Mouse (Mus musculus): ENCODE measurements around the gene Plekha5. TPM values are rescaled to one million over a fixed set of nuclear protein-coding genes. Genes with fewer than 3 reads are reported as not detected.
A peak's percentile ranks its signal among the peaks of the same experiment; 100 is the strongest.

Plekha5 gene
- polyA plus RNA-seq, 1 experiment from 2014 or later: 30.1 TPM

DNA sequence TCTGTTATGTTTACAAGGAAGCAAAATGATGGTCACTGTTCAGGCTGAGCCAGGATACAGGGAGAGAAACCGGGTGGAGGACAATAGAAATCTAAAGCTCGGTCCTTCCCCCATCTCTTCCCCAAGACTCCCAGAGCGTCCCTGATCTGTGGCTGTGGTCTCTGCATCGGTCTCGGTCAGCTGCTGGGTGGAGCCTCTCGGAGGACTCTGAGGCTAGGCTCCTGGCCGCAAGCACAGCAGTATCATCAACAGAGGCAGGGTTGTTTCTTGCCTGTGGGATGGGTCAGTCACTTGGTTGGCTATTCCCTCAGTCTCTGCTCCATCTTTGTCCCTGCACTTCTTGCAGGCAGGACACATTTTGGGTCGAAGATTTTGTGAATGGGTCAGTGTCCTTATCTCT is 88.6 kb downstream of the Plekha5 start:
- WGBS: 55% methylated on average over 8 of the region's 8 CpGs
- ATAC-seq: no peak

DNA sequence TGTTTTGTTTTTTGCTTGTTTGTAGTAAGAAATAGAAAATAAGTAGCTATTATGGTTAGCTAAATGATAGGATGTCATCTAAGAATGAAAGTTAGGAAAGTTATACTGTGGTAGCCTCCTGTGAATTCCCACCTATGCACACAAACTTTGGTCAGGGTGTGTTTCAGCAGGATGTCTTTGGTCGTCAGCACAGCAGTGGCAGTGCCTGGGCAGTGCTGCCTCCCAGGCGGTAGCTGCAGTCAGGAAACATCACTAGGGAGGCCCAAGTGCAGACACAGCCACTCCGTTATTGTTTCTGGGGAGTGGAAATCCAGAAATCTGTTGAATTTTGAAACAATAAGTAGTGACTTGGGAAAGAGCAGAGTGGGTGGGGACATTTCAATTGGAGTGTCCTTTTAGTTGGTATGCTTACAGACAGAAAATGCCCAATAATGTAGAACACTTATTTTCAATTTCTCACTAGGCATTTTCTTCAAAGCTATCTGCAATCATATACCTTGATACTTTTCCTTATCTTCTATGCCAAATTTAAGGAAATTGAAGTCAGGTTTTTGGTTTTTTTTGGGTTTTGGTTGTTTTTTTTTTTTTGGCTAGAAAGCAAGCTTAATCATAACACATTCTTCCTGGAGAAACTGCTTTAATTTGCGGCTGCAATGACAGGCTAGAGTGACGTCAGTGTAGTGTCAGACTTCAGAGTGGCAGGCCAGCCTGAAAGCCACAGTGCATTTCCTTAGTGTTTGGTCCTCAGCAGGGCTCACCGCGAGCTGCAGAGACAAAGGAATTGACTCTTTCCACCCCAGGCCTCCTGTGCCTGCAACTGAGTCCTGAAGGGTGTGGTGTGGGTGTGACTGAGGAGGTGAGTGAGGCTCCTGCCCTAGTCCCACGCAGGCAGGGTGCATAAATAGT is 90.6 kb downstream of the Plekha5 start:
- no peak overlapping the region for H3K4me3 ChIP-seq (ENCODE audit: low read length)
- H3K9me3 ChIP-seq (ENCODE audit: control insufficient read depth, low read length): no peaks in the 10 kb centered on the region
- peak; percentile 65 for ATAC-seq
- 13% methylated on average over 8 of the region's 8 CpGs for WGBS
- no peak overlapping the region for H3K9ac ChIP-seq (ENCODE audit: low read depth, low read length)
- peaks cover 21% of the 10 kb centered on the region for H3K4me1 ChIP-seq (ENCODE audit: control insufficient read depth, insufficient read depth, low read length)
- H3K4me2 ChIP-seq (ENCODE audit: low read depth, low read length): no peak overlapping the region
- no peak overlapping the region for H3K27ac ChIP-seq (ENCODE audit: low read length)
- H3K36me3 ChIP-seq (ENCODE audit: control insufficient read depth, insufficient read depth, low read length): no peaks in the 10 kb centered on the region
- H3K27me3 ChIP-seq (replicated peaks; ENCODE audit: control insufficient read depth, insufficient read depth, low read length): no peaks in the 10 kb centered on the region

More for the DNA sequence above, 88.6 kb downstream of the Plekha5 start:
- Histone ChIP-seq H3K4me1 (ENCODE audit: control insufficient read depth, insufficient read depth, low read length) (peaks cover 22% of the 10 kb centered on the region), H3K9ac (ENCODE audit: low read depth, low read length) (no peak overlapping the region), H3K27me3 (replicated peaks; ENCODE audit: control insufficient read depth, insufficient read depth, low read length) (no peaks in the 10 kb centered on the region), H3K4me3 (ENCODE audit: low read length) (no peak overlapping the region), H3K36me3 (ENCODE audit: control insufficient read depth, insufficient read depth, low read length) (no peaks in the 10 kb centered on the region), H3K27ac (ENCODE audit: low read length) (no peak overlapping the region), H3K9me3 (ENCODE audit: control insufficient read depth, low read length) (no peaks in the 10 kb centered on the region), H3K4me2 (ENCODE audit: low read depth, low read length) (no peak overlapping the region)

DNA sequence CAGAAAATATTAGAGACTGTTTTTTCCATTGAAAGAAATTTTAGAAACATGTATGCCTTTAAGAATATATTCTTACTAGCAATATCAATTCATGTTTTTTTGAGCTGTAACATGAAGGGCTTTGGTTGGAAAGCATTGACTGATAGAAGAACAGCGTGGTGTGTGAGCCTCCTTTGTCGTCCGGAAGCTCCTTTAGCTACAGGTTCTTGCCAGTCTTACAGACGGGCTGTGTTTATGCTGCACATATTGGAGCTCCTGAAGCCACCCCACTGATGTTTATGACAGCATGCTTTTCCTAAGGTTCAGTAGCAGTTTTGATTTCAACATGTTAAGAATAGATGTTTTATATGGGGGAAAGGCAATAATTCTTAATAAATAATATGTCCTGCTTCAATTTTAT is 91.7 kb downstream of the Plekha5 start:
- H3K36me3 ChIP-seq (ENCODE audit: control insufficient read depth, insufficient read depth, low read length): no peaks in the 10 kb centered on the region
- no peak overlapping the region for H3K4me2 ChIP-seq (ENCODE audit: low read depth, low read length)
- WGBS: 67% methylated on average over 4 of the region's 4 CpGs
- H3K9ac ChIP-seq (ENCODE audit: low read depth, low read length): no peak overlapping the region
- H3K27me3 ChIP-seq (replicated peaks; ENCODE audit: control insufficient read depth, insufficient read depth, low read length): no peaks in the 10 kb centered on the region
- peaks cover 25% of the 10 kb centered on the region for H3K4me1 ChIP-seq (ENCODE audit: control insufficient read depth, insufficient read depth, low read length)
- no peak overlapping the region for H3K4me3 ChIP-seq (ENCODE audit: low read length)
- H3K27ac ChIP-seq (ENCODE audit: low read length): no peak overlapping the region
- ATAC-seq: no peak
- no peaks in the 10 kb centered on the region for H3K9me3 ChIP-seq (ENCODE audit: control insufficient read depth, low read length)

- peaks cover 28% of the 10 kb centered on the region for H3K4me1 ChIP-seq (ENCODE audit: control insufficient read depth, insufficient read depth, low read length)
- H3K9ac ChIP-seq (ENCODE audit: low read depth, low read length): no peak overlapping the region
- 62% methylated on average over 3 of the region's 3 CpGs for WGBS
- H3K4me3 ChIP-seq (ENCODE audit: low read length): no peak overlapping the region
- no peak for ATAC-seq
- no peaks in the 10 kb centered on the region for H3K9me3 ChIP-seq (ENCODE audit: control insufficient read depth, low read length)
- H3K4me2 ChIP-seq (ENCODE audit: low read depth, low read length): no peak overlapping the region
- no peak overlapping the region for H3K27ac ChIP-seq (ENCODE audit: low read length)
- no peaks in the 10 kb centered on the region for H3K27me3 ChIP-seq (replicated peaks; ENCODE audit: control insufficient read depth, insufficient read depth, low read length)
- no peaks in the 10 kb centered on the region for H3K36me3 ChIP-seq (ENCODE audit: control insufficient read depth, insufficient read depth, low read length)
These were observed 92.3 kb downstream of the Plekha5 start for GRCm38 (mm10) chr6:140516202-140516601.

GRCm38 (mm10) chr6:140517188-140517587 is 93.3 kb downstream of the Plekha5 start:
- WGBS: 76% methylated on average over 1 of the region's 1 CpGs
- Histone ChIP-seq H3K27ac (ENCODE audit: low read length) (no peak overlapping the region), H3K4me2 (ENCODE audit: low read depth, low read length) (no peak overlapping the region), H3K27me3 (replicated peaks; ENCODE audit: control insufficient read depth, insufficient read depth, low read length) (no peaks in the 10 kb centered on the region), H3K9ac (ENCODE audit: low read depth, low read length) (no peak overlapping the region), H3K4me3 (ENCODE audit: low read length) (no peak overlapping the region), H3K36me3 (ENCODE audit: control insufficient read depth, insufficient read depth, low read length) (no peaks in the 10 kb centered on the region), H3K4me1 (ENCODE audit: control insufficient read depth, insufficient read depth, low read length) (peaks cover 31% of the 10 kb centered on the region), H3K9me3 (ENCODE audit: control insufficient read depth, low read length) (no peaks in the 10 kb centered on the region)
- no peak for ATAC-seq

DNA sequence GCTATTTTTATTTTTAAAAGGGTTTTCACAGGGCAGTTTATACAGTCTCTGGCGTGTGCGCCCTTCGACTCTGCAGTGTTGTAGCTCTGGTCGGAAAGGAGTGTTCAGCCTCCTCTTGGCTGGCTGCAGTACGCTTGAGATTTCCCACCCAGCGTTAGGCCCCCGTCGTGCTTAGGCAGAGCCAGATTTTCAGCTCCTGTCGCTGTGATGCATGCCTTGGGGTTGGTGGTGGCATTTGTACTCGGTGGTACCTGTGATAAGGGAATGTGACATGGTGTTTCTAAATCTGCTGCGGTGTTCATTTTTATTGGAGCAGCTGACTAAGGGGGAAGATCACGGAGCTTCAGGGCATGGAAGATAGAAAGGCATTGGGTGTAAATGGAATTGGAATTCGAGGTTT is 95.2 kb downstream of the Plekha5 start:
- no peak for ATAC-seq
- WGBS: 61% methylated on average over 13 of the region's 13 CpGs
- Histone ChIP-seq H3K4me3 (ENCODE audit: low read length) (no peak overlapping the region), H3K36me3 (ENCODE audit: control insufficient read depth, insufficient read depth, low read length) (no peaks in the 10 kb centered on the region), H3K4me2 (ENCODE audit: low read depth, low read length) (no peak overlapping the region), H3K27ac (ENCODE audit: low read length) (no peak overlapping the region), H3K9ac (ENCODE audit: low read depth, low read length) (no peak overlapping the region), H3K9me3 (ENCODE audit: control insufficient read depth, low read length) (no peaks in the 10 kb centered on the region), H3K27me3 (replicated peaks; ENCODE audit: control insufficient read depth, insufficient read depth, low read length) (no peaks in the 10 kb centered on the region), H3K4me1 (ENCODE audit: control insufficient read depth, insufficient read depth, low read length) (peaks cover 28% of the 10 kb centered on the region)

DNA sequence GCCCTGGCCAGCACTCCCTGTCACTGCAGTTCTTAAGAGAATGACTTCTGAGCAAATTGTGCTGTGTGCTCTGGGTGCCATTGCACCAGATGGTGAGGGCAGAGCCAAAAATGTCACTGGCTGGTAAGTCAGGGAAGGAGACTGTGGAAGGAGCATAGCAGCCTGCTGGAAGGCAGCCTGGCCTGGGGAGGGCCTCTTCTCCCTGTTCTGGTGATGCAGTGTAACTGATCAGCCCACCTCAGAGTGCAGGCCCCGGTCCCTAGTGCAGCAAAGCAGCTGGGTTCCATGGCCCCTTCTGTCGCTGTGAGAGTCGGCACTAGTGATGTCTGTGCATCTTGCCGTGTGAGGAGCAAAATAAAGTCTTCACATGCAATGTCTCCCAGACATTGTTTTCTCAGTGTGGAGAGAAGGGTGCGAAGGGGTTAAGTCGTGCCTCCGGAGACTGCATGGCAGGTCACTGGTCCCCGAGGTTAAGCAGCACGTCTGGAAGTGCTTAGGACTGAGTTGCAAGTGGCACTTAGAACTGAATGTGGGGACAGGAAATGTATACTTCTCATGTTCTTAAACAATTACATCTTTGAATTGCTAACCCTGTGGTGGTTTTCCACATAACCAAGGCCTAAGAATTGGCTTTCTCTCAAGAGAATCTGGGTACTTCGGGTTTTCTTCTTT is 95.8 kb downstream of the Plekha5 start:
- H3K4me2 ChIP-seq (ENCODE audit: low read depth, low read length): no peak overlapping the region
- 47% methylated on average over 10 of the region's 10 CpGs for WGBS
- H3K4me1 ChIP-seq (ENCODE audit: control insufficient read depth, insufficient read depth, low read length): peaks cover 24% of the 10 kb centered on the region
- no peak overlapping the region for H3K4me3 ChIP-seq (ENCODE audit: low read length)
- H3K27me3 ChIP-seq (replicated peaks; ENCODE audit: control insufficient read depth, insufficient read depth, low read length): no peaks in the 10 kb centered on the region
- H3K9me3 ChIP-seq (ENCODE audit: control insufficient read depth, low read length): no peaks in the 10 kb centered on the region
- no peak for ATAC-seq
- H3K9ac ChIP-seq (ENCODE audit: low read depth, low read length): no peak overlapping the region
- H3K27ac ChIP-seq (ENCODE audit: low read length): no peak overlapping the region; the same call in 1 of the 2 replicates
- H3K36me3 ChIP-seq (ENCODE audit: control insufficient read depth, insufficient read depth, low read length): no peaks in the 10 kb centered on the region

DNA sequence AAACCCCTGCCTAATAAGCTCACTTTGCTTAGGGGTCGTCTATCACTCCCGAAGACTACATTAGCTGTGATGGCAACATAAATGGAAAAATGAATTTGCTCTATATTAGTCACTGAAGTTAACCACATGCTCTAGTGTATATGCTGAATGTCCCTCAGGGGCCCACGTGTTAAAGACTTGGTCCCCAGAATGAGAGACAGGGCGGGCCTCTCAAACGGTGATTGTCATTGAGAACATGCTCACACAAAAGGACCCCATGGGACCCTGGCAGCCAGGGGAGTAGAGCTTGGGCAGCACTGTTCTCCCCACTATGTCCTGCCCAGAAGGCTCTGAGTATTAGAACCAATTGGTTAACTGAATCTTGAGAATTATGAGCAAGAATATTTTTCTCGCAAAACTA is 97.1 kb downstream of the Plekha5 start:
- whole genome bisulfite sequencing: 72% methylated on average over 6 of the region's 6 CpGs
- ATAC-seq: no peak

DNA sequence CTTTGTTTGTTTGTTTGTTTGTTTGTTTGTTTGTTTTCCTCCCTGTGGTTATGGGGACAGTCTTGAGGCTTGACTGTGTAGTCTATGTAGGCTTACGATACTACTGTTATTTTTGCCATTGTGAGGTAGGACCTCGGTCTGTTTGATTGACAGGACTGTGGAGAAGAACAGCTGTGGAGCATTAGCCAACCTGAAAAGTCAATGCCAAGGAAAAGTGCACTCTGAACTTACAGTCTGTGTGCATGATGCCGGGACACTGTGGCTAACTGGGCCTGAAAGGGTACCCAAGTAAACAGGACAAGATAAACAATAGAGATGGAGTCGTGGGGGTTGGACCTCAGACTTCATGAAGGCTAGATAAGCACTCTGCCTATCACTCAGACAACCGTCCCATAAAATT is 98.0 kb downstream of the Plekha5 start:
- Histone ChIP-seq H3K9ac (ENCODE audit: low read depth, low read length) (no peak overlapping the region), H3K27ac (ENCODE audit: low read length) (no peak overlapping the region), H3K27me3 (replicated peaks; ENCODE audit: control insufficient read depth, insufficient read depth, low read length) (no peaks in the 10 kb centered on the region), H3K4me3 (ENCODE audit: low read length) (no peak overlapping the region), H3K36me3 (ENCODE audit: control insufficient read depth, insufficient read depth, low read length) (no peaks in the 10 kb centered on the region; the same call in 1 of the 2 replicates), H3K9me3 (ENCODE audit: control insufficient read depth, low read length) (no peaks in the 10 kb centered on the region), H3K4me2 (ENCODE audit: low read depth, low read length) (no peak overlapping the region), H3K4me1 (ENCODE audit: control insufficient read depth, insufficient read depth, low read length) (peaks cover 18% of the 10 kb centered on the region)
- 66% methylated on average over 5 of the region's 5 CpGs for WGBS
- no peak for ATAC-seq

More for the DNA sequence above, 97.1 kb downstream of the Plekha5 start:
- no peaks in the 10 kb centered on the region for H3K9me3 ChIP-seq (ENCODE audit: control insufficient read depth, low read length)
- peaks cover 20% of the 10 kb centered on the region for H3K4me1 ChIP-seq (ENCODE audit: control insufficient read depth, insufficient read depth, low read length)
- no peaks in the 10 kb centered on the region for H3K27me3 ChIP-seq (replicated peaks; ENCODE audit: control insufficient read depth, insufficient read depth, low read length)
- H3K36me3 ChIP-seq (ENCODE audit: control insufficient read depth, insufficient read depth, low read length): no peaks in the 10 kb centered on the region; the same call in 1 of the 2 replicates
- H3K4me2 ChIP-seq (ENCODE audit: low read depth, low read length): no peak overlapping the region
- no peak overlapping the region for H3K9ac ChIP-seq (ENCODE audit: low read depth, low read length)
- H3K4me3 ChIP-seq (ENCODE audit: low read length): no peak overlapping the region
- H3K27ac ChIP-seq (ENCODE audit: low read length): no peak overlapping the region

All from intestine, embryonic 16.5 days (tissue).